8 mouse cellular contexts compared by ENCODE assay signal in genomic region chr5:76304452-76305341, GRCm38 (mm10). TPM values are rescaled to one million over a fixed set of nuclear protein-coding genes. Genes with fewer than 3 reads are reported as not detected.
DNase-seq lines count a peak whose midpoint lies in the region; ATAC-seq and TF ChIP-seq lines count a peak whose summit lies in the region.

Gene Clock (minus strand): TSS chr5:76304792.

- no peak for TF ChIP-seq POLR2A in ES-Bruce4 (IDR thresholded peaks at IDR 0.05; ENCODE audit: insufficient read depth, low read length)
- TF ChIP-seq POLR2A in testis, adult 2 months (IDR thresholded peaks at IDR 0.05; ENCODE audit: control insufficient read depth, low read depth, low read length) = no peak

- H3K4me3 ChIP-seq in ES-Bruce4 (ENCODE audit: low read depth, low read length) = peak within 1 kb of the TSS; percentile 73
- peak within 1 kb of the TSS; percentile 98 for H3K4me3 ChIP-seq in forebrain, embryonic 15.5 days
- H3K4me3 ChIP-seq in neural tube, embryonic 14.5 days (ENCODE audit: low read depth, low read length) = peak within 1 kb of the TSS; percentile 94
- peak within 1 kb of the TSS; percentile 87 for H3K4me3 ChIP-seq in testis, adult 2 months (ENCODE audit: control insufficient read depth, low read depth, low read length)

- peak within 1 kb of the TSS; percentile 44 for H3K27ac ChIP-seq in ES-Bruce4 (ENCODE audit: insufficient read depth, low read length)
- peak within 1 kb of the TSS; percentile 99 for H3K27ac ChIP-seq in forebrain, embryonic 15.5 days (replicated peaks)
- H3K27ac ChIP-seq in neural tube, embryonic 14.5 days (ENCODE audit: low read depth, low read length) = peak within 1 kb of the TSS; percentile 98
- peak within 1 kb of the TSS; percentile 81 for H3K27ac ChIP-seq in testis, adult 2 months (ENCODE audit: control insufficient read depth, insufficient read depth, low read depth, low read length)

- TF ChIP-seq EP300 in ES-Bruce4 (IDR thresholded peaks at IDR 0.05; ENCODE audit: insufficient read depth, low read depth, low read length) = no peak

- H3K36me3 ChIP-seq in ES-Bruce4 (ENCODE audit: control insufficient read depth, insufficient read depth, low read length, poor library complexity, severe bottlenecking) = no peaks in the 10 kb centered on the region
- H3K36me3 ChIP-seq in forebrain, embryonic 15.5 days = no peaks in the 10 kb centered on the region
- no peaks in the 10 kb centered on the region for H3K36me3 ChIP-seq in neural tube, embryonic 14.5 days (ENCODE audit: control insufficient read depth, insufficient read depth, low read length)
- 0 out of 2 replicates have a peak, but pooled peaks cover 1% of the 10 kb centered on the region for H3K36me3 ChIP-seq in testis, adult 2 months (ENCODE audit: control insufficient read depth, insufficient read depth, low read length)

- H3K9me3 ChIP-seq in ES-Bruce4 (replicated peaks; ENCODE audit: control insufficient read depth, insufficient read depth, low read length, poor library complexity, severe bottlenecking) = no peaks in the 10 kb centered on the region
- no peaks in the 10 kb centered on the region for H3K9me3 ChIP-seq in forebrain, embryonic 15.5 days
- no peaks in the 10 kb centered on the region for H3K9me3 ChIP-seq in neural tube, embryonic 14.5 days (ENCODE audit: control insufficient read depth, low read length)

- TF ChIP-seq CTCF in ES-Bruce4 (IDR thresholded peaks at IDR 0.05; ENCODE audit: low read depth, low read length) = no peak
- no peak for TF ChIP-seq CTCF in testis, adult 2 months (IDR thresholded peaks at IDR 0.05; ENCODE audit: control insufficient read depth, insufficient read depth, insufficient replicate concordance, low read depth, low read length)

- no peaks in the 10 kb centered on the region for H3K4me1 ChIP-seq in ES-Bruce4 (ENCODE audit: control insufficient read depth, insufficient read depth, low read length)
- peaks cover 32% of the 10 kb centered on the region for H3K4me1 ChIP-seq in forebrain, embryonic 15.5 days
- peaks cover 10% of the 10 kb centered on the region for H3K4me1 ChIP-seq in neural tube, embryonic 14.5 days (ENCODE audit: control insufficient read depth, insufficient read depth, low read length)
- H3K4me1 ChIP-seq in testis, adult 2 months (ENCODE audit: control insufficient read depth, insufficient read depth, low read length) = no peaks in the 10 kb centered on the region

- no peaks in the 10 kb centered on the region for H3K27me3 ChIP-seq in ES-Bruce4 (ENCODE audit: control insufficient read depth, insufficient read depth, low read length, poor library complexity, severe bottlenecking)
- H3K27me3 ChIP-seq in forebrain, embryonic 15.5 days = no peaks in the 10 kb centered on the region
- no peaks in the 10 kb centered on the region for H3K27me3 ChIP-seq in neural tube, embryonic 14.5 days (ENCODE audit: control insufficient read depth, insufficient read depth, low read length)
- H3K27me3 ChIP-seq in testis, adult 2 months (ENCODE audit: control insufficient read depth, insufficient read depth, low read length) = no peaks in the 10 kb centered on the region

- peak; percentile 60 for DNase-seq in c-Kit-positive CD71-positive TER-119-positive erythroid progenitor cells, embryonic 14.5 days (ENCODE audit: low spot score)
- peak; percentile 93 to 94 for DNase-seq in heart, postnatal 14 days
- peak; percentile 89 to 92 for DNase-seq in layer of hippocampus, adult 18-20 months (ENCODE audit: low spot score in 2 of 2)
- peak; percentile 89 for DNase-seq in lung, adult 18-20 months

- under 1% methylated on average over 77 of the region's 104 CpGs for WGBS in forebrain, embryonic 15.5 days
- WGBS in neural tube, embryonic 14.5 days = under 1% methylated on average over 93 of the region's 104 CpGs

- ATAC-seq in forebrain, embryonic 15.5 days (replicated peaks) = peak; percentile 93
- peak; percentile 92 for ATAC-seq in neural tube, embryonic 14.5 days (ENCODE audit: low read depth)

- H3K4me2 ChIP-seq in forebrain, embryonic 15.5 days (replicated peaks) = peak within 1 kb of the TSS; percentile 76
- peak within 1 kb of the TSS; percentile 94 for H3K4me2 ChIP-seq in neural tube, embryonic 14.5 days (ENCODE audit: low read depth, low read length)

- H3K9ac ChIP-seq in ES-Bruce4 (ENCODE audit: low read depth, poor library complexity, severe bottlenecking) = peak within 1 kb of the TSS; percentile 100
- H3K9ac ChIP-seq in forebrain, embryonic 15.5 days (replicated peaks) = peak within 1 kb of the TSS; percentile 98
- H3K9ac ChIP-seq in neural tube, embryonic 14.5 days (replicated peaks; ENCODE audit: low read depth, low read length) = peak within 1 kb of the TSS; percentile 91

- intact Hi-C loops in heart, postnatal 14 days (cut with DNase I) = loop anchor here (10.0 kb wide), 2 partner anchors 160 to 440 kb away; partner anchors contain the start of gene Srd5a3

RNA-seq across cellular contexts. Expression of gene Clock, which starts in this region (rescaled TPM):
- 14.8 and 17.0 TPM in 2 replicates for polyA plus RNA-seq in ES-Bruce4 (2011; ENCODE audit: insufficient read depth, insufficient read length, low read depth, missing spikeins)
- polyA plus RNA-seq in forebrain, embryonic 15.5 days (2015; fragmentation: Nextera tagmentation; extraction: Ambion mirVana) = 12.9 and 14.1 TPM in 2 replicates
- total RNA-seq in heart, postnatal 14 days (2021) = 10 to 100 TPM; 33.5 to 34.0 TPM
- total RNA-seq in layer of hippocampus, adult 18-20 months (2021) = 10 to 100 TPM; 49.6 to 50.3 TPM
- 23.3 and 24.2 TPM in 2 replicates for polyA plus RNA-seq in neural tube, embryonic 14.5 days (2014; fragmentation: Nextera tagmentation; extraction: Ambion mirVana)
- 7.1 and 8.6 TPM in 2 replicates for polyA plus RNA-seq in testis, adult 2 months (2012; rRNA removed)

Comparison
In these comparisons a context has a peak if more than half of its experiments do, and no peak if none do; other contexts are left out.
1. Peak in every context shown above with its lines: DNase-seq, ATAC-seq, H3K4me3 ChIP-seq and H3K27ac ChIP-seq.
2. H3K27ac ChIP-seq: peak in every context shown above with its lines; median percentile 99 in forebrain, embryonic 15.5 days; 98 in neural tube, embryonic 14.5 days; 81 in testis, adult 2 months; 44 in ES-Bruce4.